Mouse (Mus musculus): ENCODE measurements at regions not wholly inside any gene's neighbourhood (a gene's known extent, or its start where the extent isn't known, plus 50 kb on each side); places are given as distances from the start of the nearest gene placed in this dataset.

DNA sequence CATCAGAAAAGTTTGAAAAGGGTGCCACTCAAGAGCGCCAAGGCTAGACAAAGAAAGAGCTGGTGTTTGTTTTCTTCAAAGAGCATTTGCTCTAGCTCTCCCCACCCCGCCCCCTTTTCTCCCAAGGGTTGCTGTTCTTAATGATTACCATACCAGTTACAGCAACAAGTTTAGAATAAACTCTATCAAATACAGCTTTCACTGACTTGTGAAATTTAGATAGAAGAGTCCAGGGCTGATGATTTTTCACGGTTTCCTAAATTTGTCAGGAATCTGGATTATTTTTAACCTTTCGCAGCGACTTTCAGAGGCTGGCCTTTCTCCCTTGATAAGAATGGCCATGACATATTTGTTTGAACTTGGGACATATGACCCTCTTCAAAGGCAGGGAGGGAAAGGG, 64.2 kb upstream of the Mpdz start:
- Histone ChIP-seq H3K4me3 (ENCODE audit: insufficient read depth in 1 of 2, low read depth in 1 of 2, low read length in 2 of 2, poor library complexity in 1 of 2, severe bottlenecking in 1 of 2) (no peak overlapping the region), H3K36me3 (ENCODE audit: control insufficient read depth, insufficient read depth, low read length, poor library complexity, severe bottlenecking) (no peaks in the 10 kb centered on the region), H3K27ac (ENCODE audit: insufficient read depth, low read depth, low read length, poor library complexity, severe bottlenecking) (no peak overlapping the region), H3K4me1 (ENCODE audit: control insufficient read depth in 2 of 2, insufficient read depth in 2 of 2, low read length in 2 of 2, poor library complexity in 1 of 2) (no peaks in the 10 kb centered on the region), H3K9me3 (ENCODE audit: control insufficient read depth, insufficient read depth, low read depth, low read length) (no peaks in the 10 kb centered on the region), H3K9ac (ENCODE audit: insufficient read depth, low read depth, low read length, poor library complexity, severe bottlenecking) (no peak overlapping the region)
- in situ Hi-C loops (cut with MboI; ENCODE audit: low sequenced_read_pairs in 2 of 2, unreplicated experiment in 2 of 2): no loop called here
- no peak for DNase-seq (ENCODE audit: low read depth, low spot score)
- TF ChIP-seq ZC3H11A (IDR thresholded peaks at IDR 0.05; ENCODE audit: borderline replicate concordance, low read depth, low read length) (no peak), ZNF384 (IDR thresholded peaks at IDR 0.05; ENCODE audit: low read depth, low read length) (no peak), HCFC1 (IDR thresholded peaks at IDR 0.05; ENCODE audit: borderline replicate concordance, insufficient read depth, low read length) (no peak), CHD2 (IDR thresholded peaks at IDR 0.05; ENCODE audit: low read depth, low read length) (no peak), MAFK (IDR thresholded peaks at IDR 0.05; ENCODE audit: insufficient read depth, low read depth, low read length) (no peak)

DNA sequence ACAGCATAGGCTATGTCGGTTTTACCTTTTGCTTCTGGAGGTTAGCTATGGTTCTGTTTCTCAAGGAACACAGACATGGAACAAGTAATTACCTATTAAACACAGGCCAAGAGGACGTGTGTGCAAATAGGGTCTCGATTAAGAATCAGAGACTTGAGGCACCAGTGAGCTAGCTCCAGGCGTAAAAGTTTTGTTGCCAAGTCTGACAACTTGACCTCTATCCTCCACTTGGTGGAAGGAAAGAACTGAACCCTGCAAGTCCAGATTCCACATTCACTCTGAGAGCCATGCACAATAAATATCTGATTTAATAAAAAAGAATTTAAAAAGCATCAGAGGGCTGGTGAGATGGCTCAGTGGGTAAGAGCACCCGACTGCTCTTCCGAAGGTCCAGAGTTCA, 63.7 kb upstream of the Mpdz start:
- no peaks in the 10 kb centered on the region for H3K4me1 ChIP-seq (ENCODE audit: control insufficient read depth in 2 of 2, insufficient read depth in 2 of 2, low read length in 2 of 2, poor library complexity in 1 of 2)
- TF ChIP-seq CHD2 (IDR thresholded peaks at IDR 0.05; ENCODE audit: low read depth, low read length) (no peak), HCFC1 (IDR thresholded peaks at IDR 0.05; ENCODE audit: borderline replicate concordance, insufficient read depth, low read length) (no peak), MAFK (IDR thresholded peaks at IDR 0.05; ENCODE audit: insufficient read depth, low read depth, low read length) (no peak), ZC3H11A (IDR thresholded peaks at IDR 0.05; ENCODE audit: borderline replicate concordance, low read depth, low read length) (no peak)
- no peaks in the 10 kb centered on the region for H3K36me3 ChIP-seq (ENCODE audit: control insufficient read depth, insufficient read depth, low read length, poor library complexity, severe bottlenecking)
- no peak overlapping the region for H3K4me3 ChIP-seq (ENCODE audit: insufficient read depth in 1 of 2, low read depth in 1 of 2, low read length in 2 of 2, poor library complexity in 1 of 2, severe bottlenecking in 1 of 2)
- H3K27ac ChIP-seq (ENCODE audit: insufficient read depth, low read depth, low read length, poor library complexity, severe bottlenecking): no peak overlapping the region
- no peaks in the 10 kb centered on the region for H3K9me3 ChIP-seq (ENCODE audit: control insufficient read depth, insufficient read depth, low read depth, low read length)
- no peak overlapping the region for H3K9ac ChIP-seq (ENCODE audit: insufficient read depth, low read depth, low read length, poor library complexity, severe bottlenecking)
- DNase-seq (ENCODE audit: low read depth, low spot score): no peak
- in situ Hi-C loops (cut with MboI; ENCODE audit: low sequenced_read_pairs in 2 of 2, unreplicated experiment in 2 of 2): no loop called here

DNA sequence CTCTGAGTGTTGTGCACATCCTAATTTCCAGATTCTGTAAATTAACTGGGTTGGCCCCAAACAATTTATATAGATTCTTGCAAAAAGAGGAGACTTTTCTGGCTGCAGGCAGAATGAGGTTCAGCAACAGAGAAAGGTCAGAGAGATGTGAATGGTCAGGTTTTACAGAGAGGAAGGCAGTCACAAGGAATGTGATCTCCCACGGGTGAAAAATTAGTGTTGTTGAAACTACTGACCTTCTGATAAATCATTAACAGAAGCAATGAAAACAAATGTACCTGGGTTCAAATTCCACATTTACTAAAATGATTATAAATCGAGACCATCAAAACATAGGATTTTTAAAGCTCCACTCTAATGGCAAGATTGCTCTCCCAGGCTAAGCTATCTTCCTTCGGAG, 62.5 kb upstream of the Mpdz start:
- Histone ChIP-seq H3K27ac (ENCODE audit: insufficient read depth, low read depth, low read length, poor library complexity, severe bottlenecking) (no peak overlapping the region), H3K36me3 (ENCODE audit: control insufficient read depth, insufficient read depth, low read length, poor library complexity, severe bottlenecking) (no peaks in the 10 kb centered on the region), H3K4me3 (ENCODE audit: insufficient read depth in 1 of 2, low read depth in 1 of 2, low read length in 2 of 2, poor library complexity in 1 of 2, severe bottlenecking in 1 of 2) (no peak overlapping the region), H3K9me3 (ENCODE audit: control insufficient read depth, insufficient read depth, low read depth, low read length) (no peaks in the 10 kb centered on the region), H3K9ac (ENCODE audit: insufficient read depth, low read depth, low read length, poor library complexity, severe bottlenecking) (no peak overlapping the region), H3K4me1 (ENCODE audit: control insufficient read depth in 2 of 2, insufficient read depth in 2 of 2, low read length in 2 of 2, poor library complexity in 1 of 2) (no peaks in the 10 kb centered on the region)
- TF ChIP-seq HCFC1 (IDR thresholded peaks at IDR 0.05; ENCODE audit: borderline replicate concordance, insufficient read depth, low read length) (no peak), MAFK (IDR thresholded peaks at IDR 0.05; ENCODE audit: insufficient read depth, low read depth, low read length) (no peak), CHD2 (IDR thresholded peaks at IDR 0.05; ENCODE audit: low read depth, low read length) (no peak), ZNF384 (IDR thresholded peaks at IDR 0.05; ENCODE audit: low read depth, low read length) (no peak), ZC3H11A (IDR thresholded peaks at IDR 0.05; ENCODE audit: borderline replicate concordance, low read depth, low read length) (no peak)
- in situ Hi-C loops (cut with MboI; ENCODE audit: low sequenced_read_pairs in 2 of 2, unreplicated experiment in 2 of 2): no loop called here
- no peak for DNase-seq (ENCODE audit: low read depth, low spot score)

DNA sequence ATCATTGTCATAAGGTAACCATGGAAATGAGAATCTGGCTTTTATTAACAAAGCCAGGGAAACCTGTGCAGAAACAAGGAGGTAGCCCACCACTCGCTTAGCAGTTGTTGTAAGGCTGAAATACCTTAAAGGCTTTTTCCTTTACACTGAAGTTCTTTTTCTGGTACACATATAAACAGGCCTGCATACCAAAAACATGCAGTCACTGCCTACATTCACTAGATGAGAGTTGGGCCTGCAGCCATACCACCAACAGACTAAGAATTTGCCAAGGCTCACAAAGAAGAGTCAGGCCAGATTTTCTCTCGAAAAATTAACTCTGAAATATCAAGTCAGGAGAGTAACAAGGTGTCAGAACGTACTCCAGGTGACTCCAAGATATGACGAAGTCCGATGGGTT, 61.3 kb upstream of the Mpdz start:
- in situ Hi-C loops (cut with MboI; ENCODE audit: low sequenced_read_pairs in 2 of 2, unreplicated experiment in 2 of 2): no loop called here
- Histone ChIP-seq H3K9ac (ENCODE audit: insufficient read depth, low read depth, low read length, poor library complexity, severe bottlenecking) (no peak overlapping the region), H3K4me3 (ENCODE audit: insufficient read depth in 1 of 2, low read depth in 1 of 2, low read length in 2 of 2, poor library complexity in 1 of 2, severe bottlenecking in 1 of 2) (no peak overlapping the region), H3K9me3 (ENCODE audit: control insufficient read depth, insufficient read depth, low read depth, low read length) (no peaks in the 10 kb centered on the region), H3K36me3 (ENCODE audit: control insufficient read depth, insufficient read depth, low read length, poor library complexity, severe bottlenecking) (no peaks in the 10 kb centered on the region), H3K27ac (ENCODE audit: insufficient read depth, low read depth, low read length, poor library complexity, severe bottlenecking) (no peak overlapping the region), H3K4me1 (ENCODE audit: control insufficient read depth in 2 of 2, insufficient read depth in 2 of 2, low read length in 2 of 2, poor library complexity in 1 of 2) (no peaks in the 10 kb centered on the region)
- TF ChIP-seq HCFC1 (IDR thresholded peaks at IDR 0.05; ENCODE audit: borderline replicate concordance, insufficient read depth, low read length): no peak
- TF ChIP-seq CHD2 (IDR thresholded peaks at IDR 0.05; ENCODE audit: low read depth, low read length): no peak
- no peak for DNase-seq (ENCODE audit: low read depth, low spot score)

DNA sequence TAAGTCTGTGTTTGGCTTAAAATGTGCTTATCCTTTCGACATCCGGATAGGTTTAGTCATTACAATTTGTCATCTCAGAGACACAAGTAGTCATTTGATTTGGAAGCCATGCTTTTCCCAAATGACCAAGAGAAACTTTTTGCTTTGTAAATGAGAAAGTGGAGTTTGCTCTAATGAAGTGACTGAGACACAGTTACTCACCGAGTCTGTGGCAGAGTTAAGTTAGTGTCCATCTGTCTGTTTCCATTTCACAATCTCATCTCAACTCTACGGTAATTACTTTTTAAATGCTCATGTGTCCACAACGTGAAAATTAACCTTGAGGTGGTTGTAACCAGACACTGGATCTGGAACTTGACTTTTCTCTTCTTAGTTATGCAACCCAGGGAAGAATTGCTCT, 59.2 kb upstream of the Mpdz start:
- TF ChIP-seq ZNF384 (IDR thresholded peaks at IDR 0.05; ENCODE audit: low read depth, low read length) (no peak), MAFK (IDR thresholded peaks at IDR 0.05; ENCODE audit: insufficient read depth, low read depth, low read length) (no peak), CHD2 (IDR thresholded peaks at IDR 0.05; ENCODE audit: low read depth, low read length) (no peak), HCFC1 (IDR thresholded peaks at IDR 0.05; ENCODE audit: borderline replicate concordance, insufficient read depth, low read length) (no peak), ZC3H11A (IDR thresholded peaks at IDR 0.05; ENCODE audit: borderline replicate concordance, low read depth, low read length) (no peak)
- Histone ChIP-seq H3K4me1 (ENCODE audit: control insufficient read depth in 2 of 2, insufficient read depth in 2 of 2, low read length in 2 of 2, poor library complexity in 1 of 2) (no peaks in the 10 kb centered on the region), H3K27ac (ENCODE audit: insufficient read depth, low read depth, low read length, poor library complexity, severe bottlenecking) (no peak overlapping the region), H3K4me3 (ENCODE audit: insufficient read depth in 1 of 2, low read depth in 1 of 2, low read length in 2 of 2, poor library complexity in 1 of 2, severe bottlenecking in 1 of 2) (no peak overlapping the region), H3K36me3 (ENCODE audit: control insufficient read depth, insufficient read depth, low read length, poor library complexity, severe bottlenecking) (no peaks in the 10 kb centered on the region), H3K9me3 (ENCODE audit: control insufficient read depth, insufficient read depth, low read depth, low read length) (no peaks in the 10 kb centered on the region), H3K9ac (ENCODE audit: insufficient read depth, low read depth, low read length, poor library complexity, severe bottlenecking) (no peak overlapping the region)
- in situ Hi-C loops (cut with MboI; ENCODE audit: low sequenced_read_pairs in 2 of 2, unreplicated experiment in 2 of 2): no loop called here
- DNase-seq (ENCODE audit: low read depth, low spot score): no peak
